Mouse (Mus musculus) liver, embryonic 14.5 days (tissue): ENCODE measurements at regions not wholly inside any gene's neighbourhood (a gene's known extent, or its start where the extent isn't known, plus 50 kb on each side); places are given as distances from the start of the nearest gene placed in this dataset.

Experiments used
- CTCF ChIP-seq: IDR thresholded peaks from 2 replicates; pipeline ENCODE4 v1.5.1; 2016; ENCODE audit warnings: antibody characterized with exemption, low read depth, control low read depth
- EP300 ChIP-seq: IDR thresholded peaks from 2 replicates; pipeline ENCODE4 v1.6.1; 2016; ENCODE audit warnings: antibody characterized with exemption, low read depth

DNA sequence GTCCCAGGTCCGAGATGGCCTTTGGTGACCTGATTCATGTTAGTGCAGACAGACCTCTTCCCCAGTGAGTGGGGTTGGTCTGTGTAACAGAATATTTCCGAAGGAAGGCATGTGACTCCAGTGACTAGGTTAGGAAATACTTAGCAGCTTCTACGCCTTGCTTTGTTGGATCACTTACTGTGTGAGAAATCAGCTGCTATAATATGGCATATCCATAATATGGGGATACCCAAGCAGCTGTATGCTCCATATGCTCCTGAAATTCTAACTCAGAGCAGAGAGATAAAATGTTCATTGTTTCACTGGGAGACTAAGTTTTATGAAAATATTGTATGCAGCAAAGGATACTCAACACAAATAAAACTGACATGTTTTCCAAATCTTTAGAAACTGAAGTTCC is 318.1 kb upstream of the Klf3 start:
- TF ChIP-seq CTCF: no peak
- TF ChIP-seq EP300: no peak
